Mouse (Mus musculus) adrenal gland (tissue): ENCODE measurements around the gene Elovl3.
"Not testable (repeated sequence)": the region's sequence is repeated elsewhere in the genome, so short reads cannot be mapped to it uniquely, and the experiment has no call there.

Experiments
- intact Hi-C: fragments of 180-260 bp; cut with DNase I; formaldehyde crosslinking; loops from one replicate; pipeline ENCODE4 v1.15.1; 2025

Gene Elovl3

GRCm38 (mm10) chr19:46135789-46136638, 4.3 kb downstream of the Elovl3 start:
- intact Hi-C loops: loop anchor here (1.0 to 5.0 kb wide), 2 partner anchors 118 to 171 kb away; no protein-coding TSS in a partner anchor

GRCm38 (mm10) chr19:46136639-46137580, 5.2 kb downstream of the Elovl3 start:
- intact Hi-C loops: loop anchor here (5.0 kb wide), 1 partner anchor 170 kb away; no protein-coding TSS in a partner anchor

- intact Hi-C loops: no loop called here
Measured at GRCm38 (mm10) chr19:46140324-46140723, 8.6 kb downstream of the Elovl3 start.

GRCm38 (mm10) chr19:46141091-46141490, 9.4 kb downstream of the Elovl3 start:
- intact Hi-C loops: no loop called here

DNA sequence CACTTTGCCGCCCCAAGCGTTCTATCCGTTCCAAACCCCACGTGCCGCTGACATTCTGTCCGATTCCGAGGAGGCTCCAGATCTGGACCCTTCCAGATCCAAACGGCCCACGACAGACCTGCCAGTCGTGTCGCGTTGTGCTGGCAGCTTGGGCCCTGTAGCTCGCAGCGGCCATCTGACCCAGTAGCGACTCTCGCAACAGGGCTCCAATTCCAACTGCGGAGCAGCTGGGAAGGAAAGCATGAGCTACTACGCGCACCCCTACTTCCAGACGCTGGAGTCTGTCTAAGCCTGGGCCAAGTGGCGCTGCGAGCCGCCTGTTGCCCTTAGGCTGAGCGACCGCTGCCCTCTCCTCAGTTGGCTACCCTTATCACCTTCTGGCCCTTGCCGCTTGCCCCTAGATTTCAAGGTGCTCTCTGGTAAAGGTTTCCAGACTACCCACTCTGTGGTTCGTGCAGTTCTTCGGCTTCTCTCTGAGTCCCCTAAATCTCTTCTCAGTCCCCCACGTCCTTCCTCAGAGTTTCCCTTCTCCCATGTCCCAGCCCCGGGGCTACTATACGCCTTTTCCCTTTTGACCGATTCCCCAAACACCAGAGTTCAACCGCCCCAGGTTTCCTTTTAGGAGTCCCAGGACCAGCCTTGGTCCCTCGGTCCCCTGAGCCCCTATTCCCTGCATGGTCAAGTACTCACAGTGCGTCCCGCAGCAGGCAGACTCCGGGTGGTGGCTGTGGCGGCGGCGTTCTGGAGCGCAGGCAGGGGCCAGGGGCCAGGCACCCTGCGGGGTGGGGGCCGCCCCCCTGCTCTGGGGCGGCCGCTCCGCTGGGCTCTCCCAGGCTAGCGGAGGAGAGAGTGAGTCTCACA, 16.0 kb downstream of the Elovl3 start, which contains the start of gene Pitx3:
Gene Pitx3 (minus strand): TSS at position 816 of the 861 bp plus-strand sequence.
- intact Hi-C loops: no loop called here

- intact Hi-C loops: no loop called here
Measured at GRCm38 (mm10) chr19:46148372-46148760, 16.7 kb downstream of the Elovl3 start.

DNA sequence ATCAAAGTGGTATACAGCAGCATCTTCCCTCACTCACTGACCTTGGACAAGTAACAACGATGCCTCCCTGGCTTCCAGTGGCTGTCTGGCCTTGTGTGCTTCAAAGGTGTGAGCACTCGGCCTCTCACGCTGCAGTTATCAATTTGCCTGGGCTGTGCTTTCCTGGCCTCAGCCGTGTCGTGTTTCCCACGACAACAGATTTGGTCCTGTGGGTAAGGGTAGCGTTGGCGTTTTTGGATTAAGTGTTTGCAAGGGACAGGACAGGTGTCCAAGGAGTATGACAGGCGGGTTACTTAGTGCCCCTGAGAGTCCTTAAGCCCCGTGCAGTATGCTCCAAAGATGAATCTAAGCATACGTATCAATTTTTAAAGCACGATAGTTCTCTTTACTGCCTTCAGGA, 17.4 kb downstream of the Elovl3 start:
- intact Hi-C loops: no loop called here

DNA sequence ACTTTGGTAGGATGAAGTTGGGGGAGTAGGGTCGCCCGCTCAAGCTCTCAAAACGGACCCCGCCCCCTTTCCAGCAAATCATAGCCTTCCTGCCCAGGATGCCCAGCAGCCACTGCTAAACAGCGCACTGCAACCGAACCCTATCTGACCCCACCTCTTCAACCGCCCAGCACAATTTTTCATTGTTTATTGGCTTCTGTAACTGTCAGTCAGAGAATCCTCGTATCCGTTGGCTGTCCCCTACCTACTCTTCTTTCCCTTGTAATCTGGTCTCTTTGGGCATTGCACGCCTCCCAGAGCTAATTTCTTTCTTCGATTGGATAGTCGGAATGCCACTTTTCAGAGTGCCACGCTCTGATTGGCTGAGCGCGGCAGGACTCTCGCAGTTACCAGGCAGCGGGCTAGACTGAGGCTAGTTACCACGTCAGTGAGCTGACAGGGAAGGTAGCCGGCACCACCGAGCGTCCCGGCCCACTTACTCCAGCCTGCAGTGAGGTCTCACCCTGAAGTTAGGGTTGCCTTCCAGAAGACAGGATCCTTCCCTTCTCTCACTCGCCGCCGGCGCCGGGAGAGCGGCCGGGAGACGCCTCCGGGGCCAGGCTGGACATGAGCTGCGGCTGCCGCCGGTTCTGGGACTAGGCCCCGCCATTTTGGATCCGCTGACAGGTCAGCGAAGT, 20.6 kb downstream of the Elovl3 start, which contains the start of gene Gbf1:
Gene Gbf1 (plus strand): TSS at position 383 of the 677 bp plus-strand sequence.
- intact Hi-C loops: no loop called here

DNA sequence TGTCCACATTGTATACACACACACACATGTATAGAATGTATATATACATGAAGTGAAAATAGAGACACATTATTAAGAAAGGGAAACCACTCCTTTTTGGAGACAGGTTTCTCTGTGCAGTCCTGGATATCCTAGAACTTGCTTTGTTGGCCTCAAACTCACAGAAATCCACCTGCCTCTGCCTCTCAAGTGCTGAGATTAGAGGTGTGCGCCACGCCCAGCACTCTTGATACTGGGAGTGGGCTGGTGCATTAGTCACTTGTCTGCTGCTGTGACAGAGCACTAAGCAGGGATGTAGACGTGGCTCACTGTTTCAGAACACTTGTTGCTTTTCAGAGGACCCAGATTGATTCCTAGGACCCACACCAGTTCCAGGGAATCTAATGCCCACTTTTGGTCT, 34.3 kb downstream of the Elovl3 start:
- intact Hi-C loops: no loop called here

GRCm38 (mm10) chr19:46167169-46167568, 35.5 kb downstream of the Elovl3 start:
- intact Hi-C loops: not testable (repeated sequence)

- intact Hi-C loops: no loop called here
Measured at GRCm38 (mm10) chr19:46169396-46169795, 37.7 kb downstream of the Elovl3 start.

DNA sequence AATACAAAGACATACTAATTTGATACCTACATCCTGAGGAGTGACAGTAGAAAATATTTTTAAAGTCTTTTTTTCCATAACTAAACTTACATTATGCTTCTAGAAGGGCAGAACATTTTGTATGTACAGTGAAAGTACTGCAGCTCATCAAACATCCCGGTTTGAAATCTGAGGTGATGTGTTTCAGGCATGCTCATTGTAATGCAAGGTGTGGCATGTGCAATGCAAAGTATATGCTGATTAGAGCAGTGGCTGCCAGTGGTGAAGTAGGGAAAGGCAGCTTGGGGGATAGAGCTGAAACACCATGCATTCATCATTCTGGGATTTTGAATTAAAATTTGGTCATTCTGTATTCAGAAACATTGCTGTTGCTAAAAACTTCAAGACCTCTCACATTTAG, 38.2 kb downstream of the Elovl3 start:
- intact Hi-C loops: no loop called here

- intact Hi-C loops: no loop called here
Measured at GRCm38 (mm10) chr19:46172541-46172940, 40.8 kb downstream of the Elovl3 start.

DNA sequence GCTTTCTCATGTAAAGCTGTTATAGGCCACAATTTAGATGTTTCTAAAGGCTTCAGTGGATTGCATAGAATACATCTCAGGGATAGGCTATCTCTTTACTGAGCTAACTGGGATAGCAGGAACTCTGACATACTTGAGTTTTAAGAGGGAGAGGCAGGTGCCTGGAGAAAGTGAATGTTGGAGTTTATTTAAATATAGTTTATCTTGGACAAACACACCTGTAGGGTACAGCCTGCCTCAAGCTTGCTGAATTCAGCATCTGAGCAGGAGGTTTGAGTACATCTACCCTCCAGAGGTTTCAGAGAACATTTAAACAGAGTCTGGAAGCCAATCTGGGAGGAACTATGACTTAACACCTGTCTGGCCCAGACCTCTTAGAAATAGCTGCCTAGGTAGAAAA, 43.5 kb downstream of the Elovl3 start:
- intact Hi-C loops: no loop called here

DNA sequence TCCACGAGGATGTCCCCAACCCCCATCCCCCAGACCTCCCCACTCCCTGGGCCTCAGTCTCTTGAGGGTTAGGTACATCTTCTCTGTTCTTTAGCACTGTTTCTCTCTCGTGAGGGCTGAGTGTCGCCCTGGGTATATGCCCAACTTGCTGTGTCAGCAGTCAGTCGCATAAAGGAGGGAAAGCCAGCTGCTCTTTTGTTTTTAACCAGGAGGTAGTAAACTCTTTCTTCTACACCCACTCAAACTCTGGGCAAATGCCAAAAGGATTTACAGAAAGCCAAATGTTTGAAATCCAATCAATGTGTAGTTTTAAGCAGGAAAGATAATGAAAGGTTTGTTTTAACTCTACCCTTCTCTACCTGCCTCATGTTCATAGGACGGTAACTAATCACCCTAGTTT, 45.3 kb downstream of the Elovl3 start:
- intact Hi-C loops: no loop called here

DNA sequence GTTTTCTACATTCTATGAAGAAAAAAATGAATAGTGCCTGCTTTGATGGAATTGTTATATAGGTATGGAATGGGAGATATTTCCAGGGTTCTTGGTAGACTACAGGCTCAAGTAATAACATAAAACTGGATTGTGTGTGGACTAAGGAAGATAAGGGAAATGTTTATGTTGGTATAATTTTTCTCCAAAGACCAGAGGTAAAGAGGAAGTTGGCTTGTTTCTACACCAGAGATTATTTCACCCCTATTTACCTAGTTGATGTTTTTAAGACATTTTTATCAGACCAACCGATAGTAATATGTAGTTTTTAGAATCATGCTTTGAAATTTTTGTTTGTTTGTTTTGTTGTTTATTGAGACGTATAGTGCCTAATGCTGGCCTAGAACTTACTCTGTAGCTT, 48.6 kb downstream of the Elovl3 start:
- intact Hi-C loops: no loop called here

GRCm38 (mm10) chr19:46182241-46182640, 50.5 kb downstream of the Elovl3 start:
- intact Hi-C loops: no loop called here
